Mouse (Mus musculus) heart, postnatal 0 days (tissue): ENCODE measurements around the gene Thsd7a.

Source experiments
- CTCF ChIP-seq: IDR thresholded peaks from 2 replicates; pipeline ENCODE4 v1.5.1; 2016; ENCODE audit warnings: antibody characterized with exemption, control low read depth, low read depth
- EP300 ChIP-seq: IDR thresholded peaks from 2 replicates; pipeline ENCODE4 v1.6.1; 2016; ENCODE audit warnings: antibody characterized with exemption, low read depth

- no peak for TF ChIP-seq CTCF
- no peak for TF ChIP-seq EP300
Measured at GRCm38 (mm10) chr6:12748787-12749530, at the start of gene Thsd7a.
